ENCODE assay signal across 10 mouse cellular contexts in genomic region chr6:92481690-92481956, GRCm38 (mm10).
DNase-seq lines count a peak whose midpoint lies in the region; ATAC-seq lines count a peak whose summit lies in the region.
"Had no signal": no experiment of that assay in that cellular context is flagged by ENCODE, and none has a peak within 500 bp of the region (broad histone marks: within the 10 kb centered on the region; RNA-seq: fewer than 3 reads in every experiment).

No protein-coding gene starts in this region.

- peak overlapping the region; percentile 79 for H3K4me2 ChIP-seq in heart, embryonic 14.5 days (ENCODE audit: low read length)
- peak overlapping the region; percentile 50 for H3K4me2 ChIP-seq in embryonic facial prominence, embryonic 11.5 days (ENCODE audit: low read depth, low read length)
- peak overlapping the region; percentile 59 for H3K4me2 ChIP-seq in hindbrain, embryonic 12.5 days (replicated peaks)
- peak overlapping the region; percentile 53 for H3K4me2 ChIP-seq in midbrain, embryonic 14.5 days (ENCODE audit: low read length)

- no peak overlapping the region for H3K9ac ChIP-seq in heart, embryonic 14.5 days (ENCODE audit: low read length)
- no peak overlapping the region for H3K9ac ChIP-seq in embryonic facial prominence, embryonic 11.5 days (replicated peaks; ENCODE audit: low read length)
- peak overlapping the region; percentile 46 for H3K9ac ChIP-seq in hindbrain, embryonic 12.5 days
- H3K9ac ChIP-seq in midbrain, embryonic 14.5 days (replicated peaks; ENCODE audit: low read length) = peak overlapping the region; percentile 57

- no peaks in the 10 kb centered on the region for H3K36me3 ChIP-seq in heart, embryonic 14.5 days (ENCODE audit: control insufficient read depth, insufficient read depth, low read length)
- no peaks in the 10 kb centered on the region for H3K36me3 ChIP-seq in embryonic facial prominence, embryonic 11.5 days (replicated peaks; ENCODE audit: control insufficient read depth, insufficient read depth, low read depth, low read length)
- H3K36me3 ChIP-seq in hindbrain, embryonic 12.5 days = no peaks in the 10 kb centered on the region
- H3K36me3 ChIP-seq in midbrain, embryonic 14.5 days (ENCODE audit: control insufficient read depth, insufficient read depth, low read length) = no peaks in the 10 kb centered on the region

- H3K27ac ChIP-seq in heart, embryonic 14.5 days (replicated peaks in 1 of 2; ENCODE audit: control insufficient read depth in 1 of 2, insufficient read depth in 1 of 2, low read depth in 2 of 2, low read length in 2 of 2) = peak overlapping the region; percentile 41 to 82; a peak in 3 of 4 replicates
- no peak overlapping the region for H3K27ac ChIP-seq in embryonic facial prominence, embryonic 11.5 days (replicated peaks; ENCODE audit: low read depth, low read length)
- H3K27ac ChIP-seq in hindbrain, embryonic 12.5 days = peak overlapping the region; percentile 89
- H3K27ac ChIP-seq in midbrain, embryonic 14.5 days (replicated peaks; ENCODE audit: low read depth, low read length) = peak overlapping the region; percentile 91
- H3K27ac ChIP-seq: macrophage had no signal

- H3K4me3 ChIP-seq in heart, embryonic 14.5 days (ENCODE audit: control insufficient read depth in 1 of 2, insufficient read depth in 1 of 2, low read depth in 1 of 2, low read length in 2 of 2) = peak overlapping the region; percentile 3 to 60; a peak in 2 of 4 replicates
- peak overlapping the region; percentile 38 for H3K4me3 ChIP-seq in embryonic facial prominence, embryonic 11.5 days (ENCODE audit: low read depth, low read length)
- H3K4me3 ChIP-seq in hindbrain, embryonic 12.5 days = peak overlapping the region; percentile 47; the same call in 1 of the 2 replicates
- H3K4me3 ChIP-seq in midbrain, embryonic 14.5 days (replicated peaks; ENCODE audit: low read depth, low read length) = peak overlapping the region; percentile 46

- no peaks in the 10 kb centered on the region for H3K27me3 ChIP-seq in heart, embryonic 14.5 days (ENCODE audit: control insufficient read depth, insufficient read depth, low read length)
- H3K27me3 ChIP-seq in embryonic facial prominence, embryonic 11.5 days (ENCODE audit: control insufficient read depth, insufficient read depth, low read length) = no peaks in the 10 kb centered on the region
- H3K27me3 ChIP-seq in hindbrain, embryonic 12.5 days = no peaks in the 10 kb centered on the region
- no peaks in the 10 kb centered on the region for H3K27me3 ChIP-seq in midbrain, embryonic 14.5 days (ENCODE audit: control insufficient read depth, insufficient read depth, low read length)
- H3K27me3 ChIP-seq: CH12.LX had no signal

- peaks cover 7 to 14% of the 10 kb centered on the region in 2 experiments for H3K4me1 ChIP-seq in heart, embryonic 14.5 days (ENCODE audit: control insufficient read depth in 2 of 2, insufficient read depth in 2 of 2, low read length in 2 of 2)
- no peaks in the 10 kb centered on the region for H3K4me1 ChIP-seq in embryonic facial prominence, embryonic 11.5 days (ENCODE audit: control insufficient read depth, insufficient read depth, low read length)
- H3K4me1 ChIP-seq in hindbrain, embryonic 12.5 days = peaks cover 38% of the 10 kb centered on the region
- peaks cover 35% of the 10 kb centered on the region for H3K4me1 ChIP-seq in midbrain, embryonic 14.5 days (ENCODE audit: control insufficient read depth, insufficient read depth, low read length)

- WGBS in heart, embryonic 14.5 days = 13% methylated on average over 1 of the region's 1 CpGs
- WGBS in embryonic facial prominence, embryonic 11.5 days = 6% methylated on average over 1 of the region's 1 CpGs
- WGBS in hindbrain, embryonic 12.5 days = 5% methylated on average over 1 of the region's 1 CpGs
- WGBS in midbrain, embryonic 14.5 days = 8% methylated on average over 1 of the region's 1 CpGs

- ATAC-seq in heart, embryonic 14.5 days (ENCODE audit: insufficient number of reproducible peaks, insufficient read depth, low FRiP score, low read depth) = no peak
- ATAC-seq in embryonic facial prominence, embryonic 11.5 days (replicated peaks; ENCODE audit: insufficient number of reproducible peaks, low FRiP score, low TSS enrichment, low read depth) = no peak
- peak; percentile 21; the same call in 1 of the 2 replicates for ATAC-seq in hindbrain, embryonic 12.5 days (ENCODE audit: low FRiP score)
- ATAC-seq in midbrain, embryonic 14.5 days (ENCODE audit: low FRiP score, low TSS enrichment) = no peak; the same call in 1 of the 2 replicates

- no peak for DNase-seq in heart, adult 8-10 months (ENCODE audit: low spot score)
- DNase-seq in embryonic facial prominence, embryonic 11.5 days (ENCODE audit: low spot score) = no peak
- no peak for DNase-seq in midbrain, embryonic 14.5 days
- no peak for DNase-seq in right cerebral cortex, adult 2 months (ENCODE audit: low spot score in 2 of 2)
- no peak for DNase-seq in adrenal gland, postnatal 4 days (ENCODE audit: low spot score in 2 of 2)
- DNase-seq in liver = no peak

- no peaks in the 10 kb centered on the region for H3K9me3 ChIP-seq in heart, embryonic 14.5 days (ENCODE audit: control insufficient read depth, low read length)
- H3K9me3 ChIP-seq in embryonic facial prominence, embryonic 11.5 days (replicated peaks; ENCODE audit: control insufficient read depth, low read length) = no peaks in the 10 kb centered on the region
- H3K9me3 ChIP-seq in hindbrain, embryonic 12.5 days (replicated peaks) = no peaks in the 10 kb centered on the region
- no peaks in the 10 kb centered on the region for H3K9me3 ChIP-seq in midbrain, embryonic 14.5 days (ENCODE audit: control insufficient read depth, low read length)

Comparison
In these comparisons a context has a peak if more than half of its experiments do, and no peak if none do; other contexts are left out.
1. H3K9ac ChIP-seq: peak in hindbrain, embryonic 12.5 days (single experiment) and midbrain, embryonic 14.5 days (single experiment); none in heart, embryonic 14.5 days (single experiment) and embryonic facial prominence, embryonic 11.5 days (single experiment).
2. Peak in every context shown above with its lines, with median percentiles within 50 percentile points of each other: H3K4me2 ChIP-seq and H3K4me3 ChIP-seq.